Mouse (Mus musculus) CH12.LX (cell line): ENCODE results near the gene Miip. TPM values are rescaled to one million over a fixed set of nuclear protein-coding genes. Genes with fewer than 3 reads are reported as not detected.
A peak's percentile ranks its signal among the peaks of the same experiment; 100 is the strongest.

Experiments
- DNase-seq: peaks from one replicate; pipeline ENCODE4 v3.0.0-alpha.2; 2013; ENCODE audit errors: extremely low read depth
- H3K27ac ChIP-seq: 2 replicates; pipeline ENCODE4 v1.5.1; 2012; ENCODE audit warnings: low read depth, mild to moderate bottlenecking, control low read depth, moderate library complexity; ENCODE audit not compliant: insufficient read depth
- H3K27me3 ChIP-seq: replicated peaks from 2 replicates; pipeline ENCODE3; 2012; ENCODE audit warnings: inconsistent platforms
- H3K36me3 ChIP-seq, 2 experiments: replicated peaks in 1 of 2; 2 replicates each; pipeline versions ENCODE3 to v1.6.1; 2012; ENCODE audit warnings: inconsistent platforms in 1 of 2, low read length in 1 of 2, mild to moderate bottlenecking in 1 of 2, mixed read lengths in 1 of 2, moderate library complexity in 1 of 2; ENCODE audit not compliant: control insufficient read depth in 1 of 2, insufficient read depth in 1 of 2
- H3K4me1 ChIP-seq, 2 experiments: 2 replicates each; pipeline ENCODE4 v1.6.1; 2012; ENCODE audit warnings: inconsistent platforms in 1 of 2, moderate library complexity in 1 of 2; ENCODE audit not compliant: insufficient read depth in 2 of 2, control insufficient read depth in 1 of 2
- H3K4me2 ChIP-seq: 2 replicates; pipeline ENCODE4 v1.6.1; 2012; ENCODE audit warnings: low read depth, mild to moderate bottlenecking, control low read depth; ENCODE audit not compliant: poor library complexity, insufficient read depth, severe bottlenecking
- H3K4me3 ChIP-seq, 3 experiments: fragments of 150-350 bp in 1 of 3; sonication (generic) in 1 of 3; replicated peaks in 1 of 3; 2 replicates each; pipeline versions ENCODE3 to v1.5.1; 2011 to 2012; ENCODE audit warnings: low read depth in 2 of 3, low read length in 2 of 3, mild to moderate bottlenecking in 2 of 3, moderate library complexity in 2 of 3, control low read depth in 1 of 3, improper control_type of control experiment in 1 of 3, inconsistent platforms in 1 of 3, mixed read lengths in 1 of 3; ENCODE audit not compliant: poor library complexity in 1 of 3
- H3K79me2 ChIP-seq: replicated peaks from 2 replicates; pipeline ENCODE4 v1.6.1; 2012; ENCODE audit warnings: mild to moderate bottlenecking, moderate library complexity; ENCODE audit not compliant: control insufficient read depth, poor library complexity, insufficient read depth, severe bottlenecking; ENCODE audit errors: extremely low read depth
- H3K9ac ChIP-seq: 2 replicates; pipeline ENCODE4 v1.6.1; 2012; ENCODE audit warnings: low read depth, mild to moderate bottlenecking, control low read depth, moderate library complexity; ENCODE audit not compliant: insufficient read depth
- H3K9me3 ChIP-seq: replicated peaks from 2 replicates; pipeline ENCODE3; 2012; ENCODE audit warnings: low read length, inconsistent platforms, mixed read lengths
- BHLHE40 ChIP-seq: IDR thresholded peaks from 2 replicates; pipeline ENCODE4 v1.6.1; 2011; ENCODE audit warnings: mild to moderate bottlenecking, low read depth, low read length, improper control_type of control experiment
- CHD1 ChIP-seq: IDR thresholded peaks from 2 replicates; pipeline ENCODE4 v1.6.1; 2012; ENCODE audit warnings: low read depth, low read length, improper control_type of control experiment, inconsistent platforms
- CHD2 ChIP-seq: IDR thresholded peaks from 2 replicates; pipeline ENCODE4 v1.6.1; 2011; ENCODE audit warnings: low read length, improper control_type of control experiment
- CTCF ChIP-seq, 2 experiments: IDR thresholded peaks in 1 of 2; conservative IDR thresholded peaks in 1 of 2; 2 replicates each; pipeline ENCODE4 v1.5.1; 2011 to 2012; ENCODE audit warnings: low read depth in 2 of 2, low read length in 2 of 2, improper control_type of control experiment in 1 of 2, inconsistent platforms in 1 of 2, mild to moderate bottlenecking in 1 of 2, moderate library complexity in 1 of 2
- E2F4 ChIP-seq: IDR thresholded peaks from 2 replicates; pipeline ENCODE4 v1.6.1; 2011; ENCODE audit warnings: low read depth, low read length, improper control_type of control experiment; ENCODE audit not compliant: insufficient replicate concordance
- ELF1 ChIP-seq: IDR thresholded peaks from 2 replicates; pipeline ENCODE4 v1.6.1; 2014; ENCODE audit warnings: low read depth, mild to moderate bottlenecking, inconsistent platforms, low read length, improper control_type of control experiment
- EP300 ChIP-seq: IDR thresholded peaks from 2 replicates; pipeline ENCODE4 v1.6.1; 2011; ENCODE audit warnings: low read length, improper control_type of control experiment
- ETS1 ChIP-seq: conservative IDR thresholded peaks from 2 replicates; pipeline ENCODE4 v1.6.1; 2012; ENCODE audit warnings: low read depth, mild to moderate bottlenecking, inconsistent platforms, low read length, improper control_type of control experiment, moderate library complexity
- GABPA ChIP-seq: IDR thresholded peaks from 2 replicates; pipeline ENCODE4 v1.6.1; 2012; ENCODE audit warnings: low read depth, low read length, improper control_type of control experiment, inconsistent platforms; ENCODE audit not compliant: insufficient replicate concordance
- HCFC1 ChIP-seq: IDR thresholded peaks from 2 replicates; pipeline ENCODE4 v1.6.1; 2012; ENCODE audit warnings: low read depth, mild to moderate bottlenecking, inconsistent platforms, low read length, improper control_type of control experiment
- IRF4 ChIP-seq: IDR thresholded peaks from 2 replicates; pipeline ENCODE4 v1.6.1; 2014; ENCODE audit warnings: low read depth, mild to moderate bottlenecking, inconsistent platforms, low read length, improper control_type of control experiment
- JUN ChIP-seq: IDR thresholded peaks from 2 replicates; pipeline ENCODE4 v1.6.1; 2011; ENCODE audit warnings: low read depth, mild to moderate bottlenecking, low read length, improper control_type of control experiment, moderate library complexity; ENCODE audit not compliant: insufficient read depth
- JUND ChIP-seq: conservative IDR thresholded peaks from 2 replicates; pipeline ENCODE4 v1.6.1; 2011; ENCODE audit warnings: low read depth, low read length, improper control_type of control experiment
- KAT2A ChIP-seq: IDR thresholded peaks from 2 replicates; pipeline ENCODE4 v1.6.1; 2012; ENCODE audit warnings: low read length, improper control_type of control experiment, inconsistent platforms; ENCODE audit not compliant: insufficient replicate concordance
- MAFK ChIP-seq: IDR thresholded peaks from 2 replicates; pipeline ENCODE4 v1.6.1; 2011; ENCODE audit warnings: low read length, improper control_type of control experiment; ENCODE audit not compliant: insufficient replicate concordance
- MAX ChIP-seq: IDR thresholded peaks from 2 replicates; pipeline ENCODE4 v1.6.1; 2011; ENCODE audit warnings: low read length, improper control_type of control experiment
- MAZ ChIP-seq: IDR thresholded peaks from 2 replicates; pipeline ENCODE4 v1.6.1; 2012; ENCODE audit warnings: low read depth, mild to moderate bottlenecking, inconsistent platforms, low read length, improper control_type of control experiment, moderate library complexity
- MEF2A ChIP-seq: IDR thresholded peaks from 2 replicates; pipeline ENCODE4 v1.6.1; 2014; ENCODE audit warnings: low read depth, mild to moderate bottlenecking, inconsistent platforms, low read length, improper control_type of control experiment, borderline replicate concordance
- MXI1 ChIP-seq: IDR thresholded peaks from 2 replicates; pipeline ENCODE4 v1.6.1; 2011; ENCODE audit warnings: mild to moderate bottlenecking, low read depth, low read length, improper control_type of control experiment
- MYC ChIP-seq: IDR thresholded peaks from 2 replicates; pipeline ENCODE4 v1.6.1; 2011; ENCODE audit warnings: low read depth, mild to moderate bottlenecking, improper control_type of control experiment, low read length
- NELFE ChIP-seq: IDR thresholded peaks from 2 replicates; pipeline ENCODE4 v1.6.1; 2011; ENCODE audit warnings: low read depth, low read length, improper control_type of control experiment
- NRF1 ChIP-seq: IDR thresholded peaks from 2 replicates; pipeline ENCODE4 v1.6.1; 2014; ENCODE audit warnings: low read depth, mild to moderate bottlenecking, inconsistent platforms, low read length, improper control_type of control experiment, moderate library complexity
- PAX5 ChIP-seq: IDR thresholded peaks from 2 replicates; pipeline ENCODE4 v1.6.1; 2012; ENCODE audit warnings: low read length, inconsistent platforms, mixed read lengths
- POLR2A ChIP-seq: IDR thresholded peaks from 2 replicates; pipeline ENCODE4 v1.6.1; 2011; ENCODE audit warnings: low read depth, mild to moderate bottlenecking, improper control_type of control experiment, low read length
- POLR2AphosphoS2 ChIP-seq: IDR thresholded peaks from 2 replicates; pipeline ENCODE4 v1.6.1; 2011; ENCODE audit warnings: low read depth, low read length, improper control_type of control experiment
- RAD21 ChIP-seq: IDR thresholded peaks from 2 replicates; pipeline ENCODE4 v1.6.1; 2011; ENCODE audit warnings: low read depth, mild to moderate bottlenecking, low read length, improper control_type of control experiment, moderate library complexity
- RCOR1 ChIP-seq: conservative IDR thresholded peaks from 2 replicates; pipeline ENCODE4 v1.6.1; 2012; ENCODE audit warnings: low read depth, mild to moderate bottlenecking, inconsistent platforms, low read length, improper control_type of control experiment
- SIN3A ChIP-seq: IDR thresholded peaks from 2 replicates; pipeline ENCODE4 v1.6.1; 2012; ENCODE audit warnings: low read length, improper control_type of control experiment, inconsistent platforms
- SMC3 ChIP-seq: IDR thresholded peaks from 2 replicates; pipeline ENCODE4 v1.6.1; 2011; ENCODE audit warnings: low read depth, low read length, improper control_type of control experiment
- TBP ChIP-seq: conservative IDR thresholded peaks from 2 replicates; pipeline ENCODE4 v1.6.1; 2011; ENCODE audit warnings: low read depth, low read length, improper control_type of control experiment
- TCF12 ChIP-seq: IDR thresholded peaks from 2 replicates; pipeline ENCODE4 v1.6.1; 2014; ENCODE audit warnings: low read depth, mild to moderate bottlenecking, inconsistent platforms, low read length, improper control_type of control experiment
- UBTF ChIP-seq: IDR thresholded peaks from 2 replicates; pipeline ENCODE4 v1.6.1; 2012; ENCODE audit warnings: low read depth, mild to moderate bottlenecking, inconsistent platforms, low read length, improper control_type of control experiment, moderate library complexity
- USF1 ChIP-seq: IDR thresholded peaks from 2 replicates; pipeline ENCODE4 v1.6.1; 2014; ENCODE audit warnings: low read depth, mild to moderate bottlenecking, inconsistent platforms, low read length, improper control_type of control experiment
- USF2 ChIP-seq: conservative IDR thresholded peaks from 2 replicates; pipeline ENCODE4 v1.6.1; 2011; ENCODE audit warnings: low read depth, low read length, improper control_type of control experiment
- ZC3H11A ChIP-seq: IDR thresholded peaks from 2 replicates; pipeline ENCODE4 v1.6.1; 2012; ENCODE audit warnings: low read depth, mild to moderate bottlenecking, inconsistent platforms, low read length, improper control_type of control experiment
- ZKSCAN1 ChIP-seq: IDR thresholded peaks from 2 replicates; pipeline ENCODE4 v1.6.1; 2012; ENCODE audit warnings: low read depth, inconsistent platforms, low read length, improper control_type of control experiment, borderline replicate concordance
- ZMIZ1 ChIP-seq: IDR thresholded peaks from 2 replicates; pipeline ENCODE4 v1.6.1; 2012; ENCODE audit warnings: low read depth, mild to moderate bottlenecking, inconsistent platforms, low read length, improper control_type of control experiment
- ZNF384 ChIP-seq: IDR thresholded peaks from 2 replicates; pipeline ENCODE4 v1.6.1; 2012; ENCODE audit warnings: low read depth, low read length, improper control_type of control experiment, inconsistent platforms
- dilution Hi-C: fragments of 300-500 bp; cut with MboI; formaldehyde crosslinking; loops from 2 replicates; pipeline ENCODE4 v1.14.3; 2020; ENCODE audit warnings: low sequenced_read_pairs; ENCODE audit not compliant: extremely low pct_unique_long_range_greater_than_20kb, extremely low pct_ligation_motif_present
- in situ Hi-C: fragments of 300-500 bp; cut with MboI; formaldehyde crosslinking; loops from 3 replicates; pipeline ENCODE4 v1.14.3; 2019; ENCODE audit warnings: low sequenced_read_pairs, low pct_ligation_motif_present, low pct_unique_long_range_greater_than_20kb, mixed read lengths
- polyA plus RNA-seq: library from polyadenylated mRNA; unstranded; fragments of >175 nt; gene quantifications from 2 replicates; pipeline ENCODE4 v1.2.1, GENCODE M21; 2012; ENCODE audit warnings: low read depth; ENCODE audit not compliant: insufficient read length
- total RNA-seq, 2 experiments: library from RNA; depleted of rRNA; stranded (reverse); fragments of 300-350 nt in 1 of 2; fragments of >200 nt in 1 of 2; gene quantifications; 2 replicates each; pipeline ENCODE4 v1.2.3; 2012 to 2014

The Miip gene
- total RNA-seq (2012; rRNA removed), result 50.6 and 58.8 TPM in 2 replicates
- 31.5 and 33.6 TPM in 2 replicates for total RNA-seq (2014; rRNA removed)
- 43.9 and 46.6 TPM in 2 replicates for polyA plus RNA-seq

DNA sequence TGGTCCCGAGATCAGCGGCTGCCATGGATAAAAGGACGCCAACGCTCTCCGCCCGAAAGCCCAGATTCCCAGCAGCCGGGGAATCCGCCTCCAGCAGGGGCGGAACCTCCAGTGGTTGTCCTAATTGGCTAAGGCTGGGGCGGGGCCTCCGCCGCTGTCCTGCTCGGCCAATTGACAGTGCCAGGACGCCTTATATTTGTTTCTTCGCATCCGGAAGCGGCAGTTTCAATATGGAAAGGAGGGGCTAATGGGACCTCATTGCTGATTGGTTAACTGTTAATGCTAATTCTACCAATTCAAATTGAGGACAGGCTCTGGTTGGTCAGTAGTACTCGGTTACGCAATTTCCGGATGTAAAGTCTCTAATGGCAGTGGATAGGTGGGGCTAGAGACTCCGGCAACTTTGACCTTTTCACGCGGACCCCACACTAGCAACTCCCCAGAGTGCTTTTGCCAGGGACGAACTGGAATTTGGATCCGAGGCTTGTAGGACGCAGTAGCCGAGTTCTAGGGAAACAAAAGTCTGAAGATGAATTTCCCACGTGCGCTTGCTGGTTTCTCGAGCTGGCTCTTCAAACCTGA lies at the start of gene Miip, which contains the start of gene Fv1:
Gene Miip, minus strand, starts transcription at position 367 of the 582 bp plus-strand sequence.
Gene Fv1, plus strand, starts transcription at position 530 of the 582 bp plus-strand sequence.
- Histone ChIP-seq H3K4me1 (peaks cover 0 to 28% of the 10 kb centered on the region in 2 experiments; a peak in 2 of 4 replicates), H3K36me3 (peaks cover 31 to 50% of the 10 kb centered on the region in 2 experiments), H3K4me3 (peak within 1 kb of the TSS; percentile 85 to 97 (median 96)), H3K79me2 (peaks cover 25% of the 10 kb centered on the region), H3K4me2 (peak within 1 kb of the TSS; percentile 96), H3K9me3 (no peaks in the 10 kb centered on the region), H3K9ac (peak within 1 kb of the TSS; percentile 90), H3K27ac (peak within 1 kb of the TSS; percentile 63), H3K27me3 (no peaks in the 10 kb centered on the region)
- in situ Hi-C loops (no loop called here), dilution Hi-C loops (no loop called here)
- TF ChIP-seq IRF4 (no peak), SIN3A (peak; percentile 90; the same call in 1 of the 2 replicates), TBP (peak; percentile 91), SMC3 (no peak), E2F4 (0 out of 2 replicates have a peak, but pooled peaks have one; percentile 39), ZMIZ1 (0 out of 2 replicates have a peak, but pooled peaks have one; percentile 67), CHD2 (peak; percentile 76), ZKSCAN1 (no peak), MAX (peak; percentile 74), POLR2A (peak; percentile 74), NELFE (peak; percentile 67), ZNF384 (peak; percentile 25; the same call in 1 of the 2 replicates), USF2 (no peak), ETS1 (peak; percentile 30; the same call in 1 of the 2 replicates), TCF12 (peak; percentile 52), RCOR1 (no peak), MXI1 (peak; percentile 93), CTCF (conservative IDR thresholded peaks at IDR 0.05 in 1 of 2, IDR thresholded peaks at IDR 0.05 in 1 of 2; ENCODE audit: low read depth in 2 of 2, low read length in 2 of 2) (no peak), MYC (peak; percentile 92), ELF1 (peak; percentile 96), JUN (no peak), RAD21 (no peak), NRF1 (0 out of 2 replicates have a peak, but pooled peaks have one; percentile 9), UBTF (no peak), GABPA (no peak; the same call in 1 of the 2 replicates), HCFC1 (peak; percentile 74), CHD1 (no peak), MAFK (no peak), BHLHE40 (no peak), MEF2A (no peak), MAZ (0 out of 2 replicates have a peak, but pooled peaks have one; percentile 29), USF1 (no peak), POLR2AphosphoS2 (no peak), ZC3H11A (no peak), KAT2A (0 out of 2 replicates have a peak, but pooled peaks have one; percentile 47), PAX5 (no peak), JUND (0 out of 2 replicates have a peak, but pooled peaks have one; percentile 42), EP300 (no peak)
- peak; percentile 99 for DNase-seq
